Mouse (Mus musculus) stomach, embryonic 14.5 days (tissue): ENCODE measurements around the gene Fat3. TPM values are rescaled to one million over a fixed set of nuclear protein-coding genes. Genes with fewer than 3 reads are reported as not detected.

ENCODE experiments used
- ATAC-seq: fragments of 200-750 bp; cut with Nextera tagmentation; 2 replicates; pipeline ENCODE4 v1.8.0; 2017; ENCODE audit warnings: low read depth, moderate TSS enrichment; ENCODE audit not compliant: insufficient number of reproducible peaks, insufficient read depth, low FRiP score
- H3K27ac ChIP-seq: fragments of 300-500 bp; sonication (generic); 2 replicates; pipeline ENCODE4 v1.5.1; 2014; ENCODE audit warnings: mild to moderate bottlenecking, low read length, moderate library complexity, mixed read lengths
- H3K27me3 ChIP-seq: fragments of 300-500 bp; sonication (generic); 2 replicates; pipeline ENCODE4 v1.6.1; 2014; ENCODE audit warnings: low read length, control low read depth, mixed read lengths; ENCODE audit not compliant: control insufficient read depth, insufficient read depth
- H3K36me3 ChIP-seq: fragments of 300-500 bp; sonication (generic); 2 replicates; pipeline ENCODE4 v1.6.1; 2014; ENCODE audit warnings: mild to moderate bottlenecking, control low read depth, low read length, moderate library complexity, mixed read lengths; ENCODE audit not compliant: control insufficient read depth, insufficient read depth
- H3K4me1 ChIP-seq: fragments of 300-500 bp; sonication (generic); 2 replicates; pipeline ENCODE4 v1.6.1; 2014; ENCODE audit warnings: low read length, control low read depth, mixed read lengths; ENCODE audit not compliant: control insufficient read depth, insufficient read depth
- H3K4me2 ChIP-seq: fragments of 300-500 bp; sonication (generic); replicated peaks from 2 replicates; pipeline ENCODE4 v1.6.1; 2014; ENCODE audit warnings: low read depth, low read length, control low read depth
- H3K4me3 ChIP-seq: fragments of 300-500 bp; sonication (generic); 2 replicates; pipeline ENCODE4 v1.5.1; 2014; ENCODE audit warnings: low read depth, low read length, control low read depth
- H3K9ac ChIP-seq: fragments of 300-500 bp; sonication (generic); replicated peaks from 2 replicates; pipeline ENCODE4 v1.6.1; 2014; ENCODE audit warnings: low read depth, mild to moderate bottlenecking, control low read depth, low read length, moderate library complexity, mixed read lengths
- H3K9me3 ChIP-seq: fragments of 300-500 bp; sonication (generic); 2 replicates; pipeline ENCODE4 v1.6.1; 2016; ENCODE audit warnings: low read depth, low read length, control low read depth; ENCODE audit not compliant: control insufficient read depth
- whole genome bisulfite sequencing: fragments of 180-500 bp; shearing (Covaris S2); extraction: QIAGEN DNeasy Blood & Tissue Kit; methylation state at CpG from one replicate; pipeline ENCODE4 v1.1.7; 2014; 5-methylcytosine and 5-hydroxymethylcytosine counted together
- polyA plus RNA-seq: library from polyadenylated mRNA; unstranded; fragments of >200 nt; fragmentation: Nextera tagmentation; extraction: Ambion mirVana; gene quantifications from 2 replicates; pipeline ENCODE4 v1.2.1, GENCODE M21; 2014

Fat3 gene
- polyA plus RNA-seq, 1 experiment from 2014 or later, result 3.2 TPM

DNA sequence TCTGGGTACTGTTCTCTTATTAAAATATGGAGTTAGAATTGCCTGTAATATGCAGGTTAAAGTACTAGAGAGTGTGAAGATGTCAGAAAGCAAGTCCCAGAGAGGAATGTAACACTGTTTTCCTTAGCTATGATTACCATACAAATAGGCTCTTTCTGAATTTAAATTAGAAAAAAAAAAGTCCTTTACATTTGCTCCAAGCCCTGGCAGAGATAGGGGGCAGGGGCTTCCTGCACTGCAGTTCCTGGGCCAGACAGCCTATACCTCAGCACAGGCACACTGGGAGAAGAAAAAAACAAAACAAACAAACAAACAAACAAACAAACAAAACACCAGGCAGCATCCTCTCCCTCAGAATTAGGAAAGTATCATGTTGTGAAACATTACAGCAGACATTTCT lies 274.5 kb downstream of the Fat3 start:
- ATAC-seq, result no peak
- Histone ChIP-seq H3K27me3 (no peaks in the 10 kb centered on the region), H3K4me3 (no peak overlapping the region), H3K27ac (no peak overlapping the region), H3K9ac (no peak overlapping the region), H3K4me1 (no peaks in the 10 kb centered on the region), H3K9me3 (no peaks in the 10 kb centered on the region), H3K4me2 (no peak overlapping the region), H3K36me3 (no peaks in the 10 kb centered on the region)

- WGBS, result 73% methylated on average over 5 of the region's 5 CpGs
- Histone ChIP-seq H3K27ac (no peak overlapping the region), H3K4me2 (no peak overlapping the region), H3K4me3 (no peak overlapping the region), H3K4me1 (no peaks in the 10 kb centered on the region), H3K27me3 (no peaks in the 10 kb centered on the region), H3K9ac (no peak overlapping the region), H3K36me3 (no peaks in the 10 kb centered on the region), H3K9me3 (no peaks in the 10 kb centered on the region)
- ATAC-seq, result no peak
These were observed 279.2 kb downstream of the Fat3 start for GRCm38 (mm10) chr9:16221885-16222284.

DNA sequence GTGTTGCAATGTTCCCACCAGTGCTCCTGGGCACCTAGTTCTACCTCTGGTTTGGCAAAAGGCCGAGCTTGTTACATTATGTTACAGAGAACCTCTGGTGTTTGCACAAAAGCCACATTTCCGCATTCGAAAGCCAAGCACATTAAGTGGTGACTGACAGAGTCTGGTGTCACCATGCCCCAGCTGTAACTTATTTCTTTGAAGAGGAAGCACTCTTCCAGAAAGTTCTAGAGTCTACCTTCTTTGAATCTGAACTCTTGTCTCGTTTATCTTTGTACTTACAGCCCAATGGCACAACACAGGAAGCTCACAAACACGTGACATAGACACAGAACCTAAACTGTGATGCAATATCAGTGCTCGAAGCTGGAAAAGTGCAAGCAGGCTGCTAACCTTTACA lies 284.9 kb downstream of the Fat3 start:
- no peak overlapping the region for H3K9ac ChIP-seq
- WGBS, result 64% methylated on average over 6 of the region's 6 CpGs
- no peaks in the 10 kb centered on the region for H3K36me3 ChIP-seq
- H3K4me3 ChIP-seq, result no peak overlapping the region
- H3K4me2 ChIP-seq, result no peak overlapping the region
- no peak overlapping the region for H3K27ac ChIP-seq
- H3K4me1 ChIP-seq, result peaks cover 5% of the 10 kb centered on the region; the same call in 1 of the 2 replicates
- no peak for ATAC-seq
- no peaks in the 10 kb centered on the region for H3K9me3 ChIP-seq
- no peaks in the 10 kb centered on the region for H3K27me3 ChIP-seq

- 35% methylated on average over 7 of the region's 7 CpGs for WGBS
- H3K36me3 ChIP-seq, result no peaks in the 10 kb centered on the region
- H3K4me1 ChIP-seq, result peaks cover 5% of the 10 kb centered on the region; the same call in 1 of the 2 replicates
- no peak overlapping the region for H3K4me3 ChIP-seq
- H3K27ac ChIP-seq, result no peak overlapping the region
- no peaks in the 10 kb centered on the region for H3K27me3 ChIP-seq
- no peak overlapping the region for H3K4me2 ChIP-seq
- no peaks in the 10 kb centered on the region for H3K9me3 ChIP-seq
- peak; percentile 88; the same call in 1 of the 2 replicates for ATAC-seq
- no peak overlapping the region for H3K9ac ChIP-seq
These were observed 286.1 kb downstream of the Fat3 start for GRCm38 (mm10) chr9:16214731-16215681.

GRCm38 (mm10) chr9:16213324-16213723 lies 287.8 kb downstream of the Fat3 start:
- Histone ChIP-seq H3K36me3 (no peaks in the 10 kb centered on the region), H3K9me3 (no peaks in the 10 kb centered on the region), H3K27me3 (no peaks in the 10 kb centered on the region), H3K4me1 (peaks cover 5% of the 10 kb centered on the region; the same call in 1 of the 2 replicates), H3K27ac (no peak overlapping the region), H3K9ac (no peak overlapping the region), H3K4me2 (no peak overlapping the region), H3K4me3 (no peak overlapping the region)
- no peak for ATAC-seq
- 32% methylated on average over 1 of the region's 1 CpGs for WGBS

DNA sequence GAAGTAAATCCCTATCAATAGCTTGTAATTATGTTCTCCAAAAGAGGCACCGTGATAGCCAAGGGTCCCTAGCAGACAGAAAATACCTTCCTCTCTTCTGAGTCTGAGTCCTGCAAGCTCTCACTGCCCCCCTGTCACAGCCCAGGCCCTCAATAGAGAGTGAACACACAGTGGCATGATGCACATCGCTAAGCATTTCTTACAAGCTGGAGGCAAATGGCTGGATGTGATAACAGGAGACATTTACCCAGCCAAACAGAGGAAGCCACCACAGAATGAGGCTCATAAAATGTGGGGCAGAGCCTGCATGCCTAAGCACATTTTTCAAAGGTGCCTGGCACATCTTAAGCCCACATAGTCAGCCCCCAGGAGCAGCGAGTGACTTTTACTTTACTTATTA lies 288.5 kb downstream of the Fat3 start:
- H3K27me3 ChIP-seq, result no peaks in the 10 kb centered on the region
- peaks cover 5% of the 10 kb centered on the region; the same call in 1 of the 2 replicates for H3K4me1 ChIP-seq
- no peaks in the 10 kb centered on the region for H3K36me3 ChIP-seq
- H3K9me3 ChIP-seq, result no peaks in the 10 kb centered on the region
- WGBS, result 47% methylated on average over 3 of the region's 3 CpGs
- no peak for ATAC-seq
- H3K4me2 ChIP-seq, result no peak overlapping the region
- H3K4me3 ChIP-seq, result no peak overlapping the region
- no peak overlapping the region for H3K27ac ChIP-seq
- no peak overlapping the region for H3K9ac ChIP-seq

DNA sequence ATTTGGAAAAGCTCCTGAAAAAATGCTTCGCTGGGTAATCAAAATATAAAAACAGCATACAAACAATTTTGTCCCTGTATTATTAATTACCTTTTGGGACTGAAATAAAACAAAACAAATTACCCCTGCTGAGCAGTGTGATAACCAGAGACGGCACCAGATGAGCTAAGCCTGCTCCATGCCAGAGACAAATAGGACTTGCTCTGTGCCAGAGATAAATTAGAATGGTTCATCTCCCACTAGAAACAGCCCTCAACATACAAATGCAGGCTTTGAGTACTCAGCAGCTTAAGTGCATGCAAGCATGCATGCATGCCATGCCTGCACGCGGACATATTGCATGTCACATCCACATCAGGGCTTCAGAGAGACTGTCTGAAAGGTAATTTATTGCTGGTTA lies 288.9 kb downstream of the Fat3 start:
- no peak overlapping the region for H3K4me2 ChIP-seq
- no peak overlapping the region for H3K4me3 ChIP-seq
- no peak for ATAC-seq
- peaks cover 5% of the 10 kb centered on the region; the same call in 1 of the 2 replicates for H3K4me1 ChIP-seq
- H3K36me3 ChIP-seq, result no peaks in the 10 kb centered on the region
- no peak overlapping the region for H3K9ac ChIP-seq
- no peaks in the 10 kb centered on the region for H3K9me3 ChIP-seq
- no peaks in the 10 kb centered on the region for H3K27me3 ChIP-seq
- 71% methylated on average over 4 of the region's 4 CpGs for WGBS
- no peak overlapping the region for H3K27ac ChIP-seq

DNA sequence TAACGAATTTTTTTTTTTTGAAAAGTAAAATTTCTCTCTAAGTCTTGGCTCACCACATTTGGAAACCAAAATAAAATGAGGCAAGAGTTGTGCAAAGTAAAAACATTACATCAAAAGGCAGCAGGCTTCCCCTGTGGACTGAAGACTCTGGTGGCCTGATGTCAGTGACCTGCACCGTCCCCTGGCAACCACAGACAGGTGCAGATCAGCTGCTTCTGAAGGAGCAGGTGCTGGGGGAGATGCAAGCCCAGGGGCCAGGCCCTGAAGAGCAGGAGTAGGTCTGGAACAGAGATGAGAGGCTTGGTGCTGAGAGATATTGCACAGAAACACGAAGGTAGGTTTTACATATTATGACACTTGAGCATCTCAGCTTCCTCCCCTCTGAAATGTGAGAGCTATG lies 289.6 kb downstream of the Fat3 start:
- no peak for ATAC-seq
- 71% methylated on average over 3 of the region's 3 CpGs for WGBS

More for the DNA sequence above, 289.6 kb downstream of the Fat3 start:
- H3K9me3 ChIP-seq, result no peaks in the 10 kb centered on the region
- no peak overlapping the region for H3K4me3 ChIP-seq
- H3K4me1 ChIP-seq, result peaks cover 5% of the 10 kb centered on the region; the same call in 1 of the 2 replicates
- no peak overlapping the region for H3K27ac ChIP-seq
- H3K27me3 ChIP-seq, result no peaks in the 10 kb centered on the region
- H3K36me3 ChIP-seq, result no peaks in the 10 kb centered on the region
- H3K9ac ChIP-seq, result no peak overlapping the region
- no peak overlapping the region for H3K4me2 ChIP-seq
